Mouse (Mus musculus): ENCODE results near the gene Dcaf10. TPM values are rescaled to one million over a fixed set of nuclear protein-coding genes. Genes with fewer than 3 reads are reported as not detected.

Gene Dcaf10
- 13.9 and 14.4 TPM in 2 replicates for polyA plus RNA-seq (2014; fragmentation: Nextera tagmentation; extraction: Ambion mirVana)

DNA sequence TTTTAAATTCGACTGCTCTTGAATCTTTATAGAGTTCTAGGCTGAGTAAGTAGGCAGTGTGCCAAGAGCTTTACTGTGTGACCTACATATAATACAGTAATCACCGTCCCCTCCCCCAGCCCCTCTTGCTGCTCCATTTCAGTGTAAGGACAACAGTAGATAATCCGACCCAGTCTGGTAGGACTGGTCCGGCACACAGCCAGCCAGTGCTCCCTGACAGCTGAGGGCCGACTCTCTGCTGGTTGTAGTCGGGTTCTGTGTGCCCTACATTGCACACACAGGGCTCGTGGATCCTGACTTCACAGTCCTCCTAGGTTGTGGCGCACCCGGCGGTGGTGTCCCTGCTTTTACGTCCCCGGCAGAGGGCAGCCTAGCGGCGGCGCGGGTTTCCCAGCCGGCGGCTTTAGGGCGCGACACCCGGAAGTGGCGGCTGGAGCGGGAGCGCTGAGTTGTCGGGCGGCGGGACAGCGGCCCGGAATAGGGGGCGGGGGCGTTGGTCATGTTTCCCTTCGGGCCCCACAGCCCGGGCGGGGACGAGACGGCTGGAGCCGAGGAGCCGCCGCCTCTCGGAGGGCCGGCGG lies at the start of gene Dcaf10:
Dcaf10 (plus strand) TSS at position 433 of the 581 bp plus-strand sequence.
- Histone ChIP-seq H3K27ac (replicated peaks; ENCODE audit: low read depth, low read length) (peak within 1 kb of the TSS; percentile 95), H3K9me3 (ENCODE audit: control insufficient read depth, low read length) (no peaks in the 10 kb centered on the region), H3K4me2 (ENCODE audit: low read depth, severe bottlenecking) (peak within 1 kb of the TSS; percentile 65), H3K4me3 (ENCODE audit: low read depth, low read length) (peak within 1 kb of the TSS; percentile 88), H3K27me3 (ENCODE audit: control insufficient read depth, insufficient read depth, low read length) (no peaks in the 10 kb centered on the region), H3K9ac (ENCODE audit: low read length) (peak within 1 kb of the TSS; percentile 92), H3K36me3 (ENCODE audit: control insufficient read depth, insufficient read depth, low read length) (no peaks in the 10 kb centered on the region; the same call in 1 of the 2 replicates), H3K4me1 (ENCODE audit: control insufficient read depth, insufficient read depth, low read length) (peaks cover 15% of the 10 kb centered on the region)
- DNase-seq (ENCODE audit: low spot score) (peak; percentile 97), ATAC-seq (ENCODE audit: insufficient number of reproducible peaks, low FRiP score, low TSS enrichment, low read depth) (peak; percentile 91)
- 2% methylated on average over 42 of the region's 42 CpGs for WGBS

DNA sequence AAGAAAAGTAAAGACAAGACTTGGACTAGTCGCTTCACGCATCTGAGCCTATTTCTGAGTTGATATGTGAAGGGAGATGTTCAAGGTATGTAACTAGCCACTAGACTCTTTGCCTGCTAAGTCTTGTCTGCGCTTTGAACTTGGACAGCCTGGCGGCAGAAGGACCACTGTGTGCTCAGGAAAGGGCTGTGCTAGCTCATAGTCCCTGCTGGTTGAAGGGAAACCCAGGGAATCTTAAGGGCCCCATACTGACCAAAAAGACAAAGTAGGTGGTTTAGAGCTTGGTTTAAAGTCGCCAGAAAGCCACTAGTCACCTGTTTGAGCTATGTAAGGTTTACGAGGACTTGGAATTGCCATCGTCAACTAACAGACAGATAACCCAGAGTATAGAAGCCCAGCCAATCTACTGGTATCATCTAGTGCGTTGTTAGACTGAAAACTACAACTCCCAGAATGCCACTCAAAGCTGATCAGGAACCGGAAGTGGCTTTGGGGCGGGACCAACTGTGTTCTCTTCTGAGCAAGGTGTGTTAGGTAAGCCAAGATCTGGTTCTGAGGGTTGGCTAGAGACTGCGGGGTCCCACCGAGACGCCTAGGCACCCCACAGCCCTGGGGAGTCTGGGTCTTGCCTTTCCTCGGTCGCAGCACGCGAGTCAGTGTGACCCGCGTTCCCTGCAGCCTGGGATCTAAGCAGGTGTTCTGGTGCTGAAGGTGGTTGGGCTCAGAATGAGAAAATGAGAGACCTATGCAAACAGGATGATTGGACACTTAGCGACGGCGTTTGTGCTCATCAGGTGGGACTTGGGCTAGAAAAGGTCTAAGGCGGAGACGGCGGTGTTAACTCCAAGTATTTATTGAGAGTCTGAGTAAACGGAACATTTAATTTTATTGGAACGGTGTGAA lies 45.0 kb upstream of the Dcaf10 start, which contains the start of gene Trmt10b:
Trmt10b (plus strand) TSS at position 466 of the 903 bp plus-strand sequence.
- H3K36me3 ChIP-seq (ENCODE audit: control insufficient read depth, insufficient read depth, low read length): no peaks in the 10 kb centered on the region
- DNase-seq (ENCODE audit: low spot score) (peak; percentile 81), ATAC-seq (ENCODE audit: insufficient number of reproducible peaks, low FRiP score, low TSS enrichment, low read depth) (peak; percentile 31; the same call in 1 of the 2 replicates)
- H3K27me3 ChIP-seq (ENCODE audit: control insufficient read depth, insufficient read depth, low read length): no peaks in the 10 kb centered on the region
- H3K4me1 ChIP-seq (ENCODE audit: control insufficient read depth, insufficient read depth, low read length): no peaks in the 10 kb centered on the region; the same call in 1 of the 2 replicates
- no peaks in the 10 kb centered on the region for H3K9me3 ChIP-seq (ENCODE audit: control insufficient read depth, low read length)
- no peak within 1 kb of the TSS for H3K27ac ChIP-seq (replicated peaks; ENCODE audit: low read depth, low read length)
- peak within 1 kb of the TSS; percentile 68; the same call in 1 of the 2 replicates for H3K9ac ChIP-seq (ENCODE audit: low read length)
- peak within 1 kb of the TSS; percentile 83 for H3K4me3 ChIP-seq (ENCODE audit: low read depth, low read length)
- 22% methylated on average over 27 of the region's 27 CpGs for WGBS
- H3K4me2 ChIP-seq (ENCODE audit: low read depth, severe bottlenecking): peak within 1 kb of the TSS; percentile 68

DNA sequence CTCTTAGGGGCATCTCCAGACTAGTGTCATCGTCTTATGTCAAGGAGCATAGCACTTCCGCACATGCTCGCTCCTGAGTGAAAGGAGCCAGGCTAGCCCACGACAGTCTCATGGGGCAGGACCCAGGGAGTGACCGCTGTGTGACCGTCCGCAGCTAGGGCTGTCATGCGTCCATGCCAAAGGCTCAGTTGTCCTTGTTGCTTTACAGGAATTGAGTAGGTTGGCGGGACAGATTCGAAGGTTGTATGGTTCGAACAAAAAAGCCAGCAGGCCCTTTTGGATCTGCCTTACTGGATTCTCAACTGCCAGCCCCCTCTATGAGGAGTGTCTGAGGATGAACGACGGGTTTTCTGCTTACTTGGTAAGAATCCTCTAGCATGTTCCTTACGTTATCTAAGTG lies 36.4 kb upstream of the Dcaf10 start:
- WGBS: 95% methylated on average over 14 of the region's 14 CpGs

DNA sequence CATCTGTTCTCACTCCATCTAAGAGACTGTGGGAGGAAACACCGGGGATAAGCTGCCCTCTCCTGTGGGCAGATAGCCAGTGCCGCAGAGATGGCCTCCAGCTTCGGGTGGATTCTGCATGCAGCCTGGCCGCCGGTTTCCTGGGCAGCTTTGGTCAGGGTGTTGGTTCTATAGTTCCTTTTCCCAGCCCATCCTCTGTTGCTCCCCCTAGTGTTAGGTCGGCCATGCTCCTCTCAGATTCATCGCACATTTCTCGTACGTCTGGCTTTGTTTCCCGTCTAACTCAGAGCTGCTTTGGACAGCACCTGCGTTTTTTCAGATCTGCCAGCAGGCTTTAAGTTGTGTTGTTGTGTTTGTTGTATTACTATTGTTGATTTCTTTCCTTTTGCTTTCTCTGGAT lies 33.9 kb upstream of the Dcaf10 start:
- WGBS: 35% methylated on average over 11 of the region's 11 CpGs
- Histone ChIP-seq H3K9ac (ENCODE audit: low read length) (no peak overlapping the region), H3K9me3 (ENCODE audit: control insufficient read depth, low read length) (no peaks in the 10 kb centered on the region), H3K36me3 (ENCODE audit: control insufficient read depth, insufficient read depth, low read length) (no peaks in the 10 kb centered on the region; the same call in 1 of the 2 replicates), H3K4me1 (ENCODE audit: control insufficient read depth, insufficient read depth, low read length) (no peaks in the 10 kb centered on the region), H3K27ac (replicated peaks; ENCODE audit: low read depth, low read length) (no peak overlapping the region), H3K4me3 (ENCODE audit: low read depth, low read length) (no peak overlapping the region), H3K27me3 (ENCODE audit: control insufficient read depth, insufficient read depth, low read length) (no peaks in the 10 kb centered on the region), H3K4me2 (ENCODE audit: low read depth, severe bottlenecking) (no peak overlapping the region)
- ATAC-seq (ENCODE audit: insufficient number of reproducible peaks, low FRiP score, low TSS enrichment, low read depth): no peak
- peak; percentile 61 for DNase-seq (ENCODE audit: low spot score)

More for the DNA sequence above, 36.4 kb upstream of the Dcaf10 start:
- no peaks in the 10 kb centered on the region; the same call in 1 of the 2 replicates for H3K36me3 ChIP-seq (ENCODE audit: control insufficient read depth, insufficient read depth, low read length)
- H3K4me3 ChIP-seq (ENCODE audit: low read depth, low read length): no peak overlapping the region
- H3K9ac ChIP-seq (ENCODE audit: low read length): no peak overlapping the region
- H3K4me2 ChIP-seq (ENCODE audit: low read depth, severe bottlenecking): no peak overlapping the region
- H3K27me3 ChIP-seq (ENCODE audit: control insufficient read depth, insufficient read depth, low read length): no peaks in the 10 kb centered on the region
- DNase-seq (ENCODE audit: low spot score) (no peak), ATAC-seq (ENCODE audit: insufficient number of reproducible peaks, low FRiP score, low TSS enrichment, low read depth) (no peak)
- no peaks in the 10 kb centered on the region for H3K9me3 ChIP-seq (ENCODE audit: control insufficient read depth, low read length)
- no peaks in the 10 kb centered on the region for H3K4me1 ChIP-seq (ENCODE audit: control insufficient read depth, insufficient read depth, low read length)
- no peak overlapping the region for H3K27ac ChIP-seq (replicated peaks; ENCODE audit: low read depth, low read length)

DNA sequence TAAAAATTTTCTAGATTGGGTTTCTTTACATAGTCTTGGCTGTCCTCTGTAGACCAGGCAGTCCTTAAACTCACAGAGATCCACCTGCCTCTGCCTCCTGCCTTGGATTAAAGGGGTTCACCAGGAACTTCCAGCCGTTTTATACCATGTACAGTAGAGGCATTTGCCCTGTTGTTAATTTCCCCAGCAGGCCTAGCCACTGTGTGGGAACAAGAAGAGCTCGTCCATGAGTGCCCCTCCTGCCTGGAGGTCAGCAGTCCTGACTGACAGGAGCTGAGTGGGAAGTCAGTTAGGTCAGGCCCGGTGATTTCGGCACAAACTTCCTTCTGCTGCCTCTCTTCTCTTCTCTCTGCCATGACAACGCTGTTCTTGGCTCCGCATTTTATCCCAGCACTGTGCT lies 33.3 kb upstream of the Dcaf10 start:
- Histone ChIP-seq H3K4me1 (ENCODE audit: control insufficient read depth, insufficient read depth, low read length) (no peaks in the 10 kb centered on the region), H3K36me3 (ENCODE audit: control insufficient read depth, insufficient read depth, low read length) (no peaks in the 10 kb centered on the region; the same call in 1 of the 2 replicates), H3K4me2 (ENCODE audit: low read depth, severe bottlenecking) (no peak overlapping the region), H3K27me3 (ENCODE audit: control insufficient read depth, insufficient read depth, low read length) (no peaks in the 10 kb centered on the region), H3K27ac (replicated peaks; ENCODE audit: low read depth, low read length) (no peak overlapping the region), H3K9me3 (ENCODE audit: control insufficient read depth, low read length) (no peaks in the 10 kb centered on the region), H3K4me3 (ENCODE audit: low read depth, low read length) (no peak overlapping the region), H3K9ac (ENCODE audit: low read length) (no peak overlapping the region)
- 90% methylated on average over 6 of the region's 6 CpGs for WGBS
- no peak for DNase-seq (ENCODE audit: low spot score)
- no peak for ATAC-seq (ENCODE audit: insufficient number of reproducible peaks, low FRiP score, low TSS enrichment, low read depth)

DNA sequence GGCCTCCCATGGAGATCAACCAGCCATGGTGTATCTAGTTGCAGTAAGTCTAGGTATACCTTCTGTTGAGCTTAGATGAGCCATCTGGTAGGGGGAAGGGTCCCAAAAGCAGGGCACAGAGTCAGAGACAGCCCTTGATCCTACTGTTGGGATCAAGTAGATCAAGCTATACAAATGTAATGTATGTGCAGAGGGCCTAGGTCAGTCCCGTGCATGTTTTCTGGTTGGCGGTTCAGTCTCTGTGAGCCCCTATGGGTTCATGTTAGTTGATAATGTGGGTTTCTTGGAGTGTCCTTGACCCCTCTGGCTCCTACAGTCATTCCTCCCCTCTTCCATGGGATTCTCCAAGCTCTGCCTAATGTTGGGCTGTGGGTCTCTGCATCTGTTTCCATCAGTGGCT lies 30.8 kb upstream of the Dcaf10 start:
- Histone ChIP-seq H3K27me3 (ENCODE audit: control insufficient read depth, insufficient read depth, low read length) (no peaks in the 10 kb centered on the region), H3K9me3 (ENCODE audit: control insufficient read depth, low read length) (no peaks in the 10 kb centered on the region), H3K27ac (replicated peaks; ENCODE audit: low read depth, low read length) (no peak overlapping the region), H3K9ac (ENCODE audit: low read length) (no peak overlapping the region), H3K4me2 (ENCODE audit: low read depth, severe bottlenecking) (no peak overlapping the region), H3K4me1 (ENCODE audit: control insufficient read depth, insufficient read depth, low read length) (no peaks in the 10 kb centered on the region), H3K4me3 (ENCODE audit: low read depth, low read length) (no peak overlapping the region), H3K36me3 (ENCODE audit: control insufficient read depth, insufficient read depth, low read length) (no peaks in the 10 kb centered on the region; the same call in 1 of the 2 replicates)
- DNase-seq (ENCODE audit: low spot score): no peak
- no peak for ATAC-seq (ENCODE audit: insufficient number of reproducible peaks, low FRiP score, low TSS enrichment, low read depth)
- WGBS: 92% methylated on average over 2 of the region's 2 CpGs

DNA sequence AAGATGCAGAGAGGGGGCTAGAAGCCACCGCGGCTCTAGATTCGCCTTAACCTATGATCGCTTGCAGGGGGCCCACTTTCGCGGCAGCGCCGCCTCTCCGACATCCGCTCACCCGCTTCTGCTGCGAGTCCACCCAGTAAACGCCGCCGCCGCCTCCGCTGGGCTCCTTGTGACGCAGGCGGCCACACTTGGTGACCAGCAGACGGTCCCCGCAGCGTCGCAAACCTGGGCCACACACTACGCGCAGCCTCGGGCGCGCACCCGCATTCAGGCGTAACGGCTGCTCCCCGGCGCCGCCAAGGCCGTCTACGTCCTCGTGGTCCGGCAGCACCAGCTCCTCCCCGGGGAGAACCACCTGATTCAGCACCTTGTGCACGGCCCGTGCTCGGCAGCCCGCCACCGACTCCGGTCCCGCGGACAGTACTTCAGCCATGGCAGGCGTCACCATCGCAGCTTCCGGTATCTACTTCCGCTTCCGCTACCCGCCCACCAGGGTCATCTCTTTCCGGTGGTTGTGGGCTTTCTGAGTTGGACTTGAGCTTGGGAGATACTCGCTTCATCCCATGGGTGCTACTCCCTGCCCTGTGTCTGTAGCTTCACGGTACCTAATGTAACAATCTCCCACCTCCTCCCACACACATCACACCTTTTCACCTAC lies 21.6 kb upstream of the Dcaf10 start:
- peak overlapping the region; percentile 99 for H3K4me3 ChIP-seq (ENCODE audit: low read depth, low read length)
- H3K27me3 ChIP-seq (ENCODE audit: control insufficient read depth, insufficient read depth, low read length): no peaks in the 10 kb centered on the region
- ATAC-seq (ENCODE audit: insufficient number of reproducible peaks, low FRiP score, low TSS enrichment, low read depth): 0 out of 2 replicates have a peak, but pooled peaks have one; percentile 47
- peak overlapping the region; percentile 88 for H3K9ac ChIP-seq (ENCODE audit: low read length)
- H3K4me1 ChIP-seq (ENCODE audit: control insufficient read depth, insufficient read depth, low read length): no peaks in the 10 kb centered on the region
- peak; percentile 87 for DNase-seq (ENCODE audit: low spot score)
- peak overlapping the region; percentile 68 for H3K4me2 ChIP-seq (ENCODE audit: low read depth, severe bottlenecking)
- H3K9me3 ChIP-seq (ENCODE audit: control insufficient read depth, low read length): no peaks in the 10 kb centered on the region
- under 1% methylated on average over 56 of the region's 56 CpGs for WGBS
- H3K27ac ChIP-seq (replicated peaks; ENCODE audit: low read depth, low read length): peak overlapping the region; percentile 63
- H3K36me3 ChIP-seq (ENCODE audit: control insufficient read depth, insufficient read depth, low read length): peaks cover 3% of the 10 kb centered on the region; the same call in 1 of the 2 replicates

DNA sequence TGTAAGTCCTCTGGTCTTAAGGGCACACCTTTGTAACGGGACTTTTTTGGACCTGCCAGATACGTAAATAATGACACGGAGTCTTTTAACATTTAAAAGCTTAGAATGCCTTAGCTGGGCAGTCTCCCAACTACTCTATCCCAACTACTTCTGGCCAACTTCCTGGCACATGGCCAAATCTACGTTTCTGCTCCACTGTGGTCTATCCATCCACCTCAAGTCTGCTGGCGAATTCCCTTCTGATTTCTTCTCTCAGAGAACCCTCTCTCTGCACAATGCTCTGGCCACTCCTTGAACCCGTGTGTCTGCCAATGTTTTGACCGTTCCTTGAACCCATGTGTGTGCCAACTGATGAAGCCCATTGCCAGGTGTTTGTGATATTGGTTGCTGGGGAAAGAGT lies 10.8 kb upstream of the Dcaf10 start:
- DNase-seq (ENCODE audit: low spot score) (no peak), ATAC-seq (ENCODE audit: insufficient number of reproducible peaks, low FRiP score, low TSS enrichment, low read depth) (no peak)
- Histone ChIP-seq H3K36me3 (ENCODE audit: control insufficient read depth, insufficient read depth, low read length) (no peaks in the 10 kb centered on the region), H3K9me3 (ENCODE audit: control insufficient read depth, low read length) (no peaks in the 10 kb centered on the region), H3K9ac (ENCODE audit: low read length) (no peak overlapping the region), H3K27me3 (ENCODE audit: control insufficient read depth, insufficient read depth, low read length) (no peaks in the 10 kb centered on the region), H3K4me3 (ENCODE audit: low read depth, low read length) (no peak overlapping the region), H3K4me2 (ENCODE audit: low read depth, severe bottlenecking) (no peak overlapping the region), H3K4me1 (ENCODE audit: control insufficient read depth, insufficient read depth, low read length) (no peaks in the 10 kb centered on the region), H3K27ac (replicated peaks; ENCODE audit: low read depth, low read length) (no peak overlapping the region)
- 88% methylated on average over 7 of the region's 7 CpGs for WGBS

Measured in limb, embryonic 11.5 days (tissue).